Comparison of ENCODE assay signal across 7 mouse cellular contexts in the genomic region with DNA sequence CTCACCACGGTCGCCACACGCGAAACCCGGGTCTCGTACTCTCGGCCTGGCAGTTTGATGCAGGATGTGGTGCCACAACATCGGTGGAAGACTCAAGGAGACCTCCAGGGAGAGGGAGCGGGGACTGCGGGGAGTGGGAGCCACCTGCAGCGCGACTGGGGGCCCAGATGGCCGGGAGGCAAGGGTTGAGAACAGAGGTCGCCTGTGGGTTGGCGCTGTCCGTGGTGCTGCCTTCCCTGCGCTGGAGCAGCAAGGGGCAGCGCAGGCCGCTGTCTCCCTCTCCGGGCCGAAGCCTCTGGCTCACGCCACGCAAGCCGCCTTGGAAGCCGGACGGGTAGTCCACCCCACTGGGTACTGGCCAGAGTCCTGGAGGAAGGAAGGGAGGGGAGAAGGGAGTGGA. TPM values are rescaled to one million over a fixed set of nuclear protein-coding genes. Genes with fewer than 3 reads are reported as not detected.
DNase-seq lines count a peak whose midpoint lies in the region; ATAC-seq and TF ChIP-seq lines count a peak whose summit lies in the region.

No protein-coding gene starts in this region.

- no peak overlapping the region for H3K27ac ChIP-seq in embryonic fibroblast, embryonic 13.5 days (ENCODE audit: insufficient read depth, low read length)
- H3K27ac ChIP-seq in hindbrain, embryonic 16.5 days (ENCODE audit: low read depth, low read length): no peak overlapping the region
- no peak overlapping the region for H3K27ac ChIP-seq in lung, embryonic 14.5 days (ENCODE audit: low read depth)
- H3K27ac ChIP-seq in neural tube, embryonic 15.5 days (replicated peaks): no peak overlapping the region

- H3K9me3 ChIP-seq in E14TG2a.4 (ENCODE audit: low read length): peaks cover 7% of the 10 kb centered on the region; the same call in 1 of the 2 replicates
- H3K9me3 ChIP-seq in hindbrain, embryonic 16.5 days (ENCODE audit: control insufficient read depth, low read length): no peaks in the 10 kb centered on the region
- no peaks in the 10 kb centered on the region for H3K9me3 ChIP-seq in lung, embryonic 14.5 days (ENCODE audit: low read depth, low read length)
- no peaks in the 10 kb centered on the region for H3K9me3 ChIP-seq in neural tube, embryonic 15.5 days (replicated peaks)

- H3K27me3 ChIP-seq in E14TG2a.4 (ENCODE audit: insufficient read depth, low read length): peaks cover 64% of the 10 kb centered on the region
- peaks cover 63% of the 10 kb centered on the region for H3K27me3 ChIP-seq in hindbrain, embryonic 16.5 days (replicated peaks; ENCODE audit: control insufficient read depth, insufficient read depth, low read length)
- H3K27me3 ChIP-seq in lung, embryonic 14.5 days (ENCODE audit: insufficient read depth, low read length): peaks cover 93% of the 10 kb centered on the region
- H3K27me3 ChIP-seq in neural tube, embryonic 15.5 days (replicated peaks): peaks cover 88% of the 10 kb centered on the region

- peak overlapping the region; percentile 73 for H3K4me3 ChIP-seq in E14TG2a.4 (replicated peaks; ENCODE audit: low read length)
- H3K4me3 ChIP-seq in embryonic fibroblast, embryonic 13.5 days (ENCODE audit: insufficient read depth, low read length): no peak overlapping the region
- H3K4me3 ChIP-seq in hindbrain, embryonic 16.5 days (ENCODE audit: low read length): peak overlapping the region; percentile 45
- H3K4me3 ChIP-seq in lung, embryonic 14.5 days (ENCODE audit: low read depth, low read length): no peak overlapping the region
- peak overlapping the region; percentile 40 for H3K4me3 ChIP-seq in neural tube, embryonic 15.5 days (replicated peaks)

- TF ChIP-seq POLR2A in embryonic fibroblast, embryonic 13.5 days (IDR thresholded peaks at IDR 0.05; ENCODE audit: low read depth, low read length): no peak

- H3K4me1 ChIP-seq in E14TG2a.4 (replicated peaks; ENCODE audit: low read depth, low read length): peaks cover 83% of the 10 kb centered on the region
- H3K4me1 ChIP-seq in embryonic fibroblast, embryonic 13.5 days (ENCODE audit: control insufficient read depth, insufficient read depth, low read length): no peaks in the 10 kb centered on the region
- H3K4me1 ChIP-seq in hindbrain, embryonic 16.5 days (ENCODE audit: control insufficient read depth, insufficient read depth, low read depth, low read length): peaks cover 38% of the 10 kb centered on the region
- no peaks in the 10 kb centered on the region for H3K4me1 ChIP-seq in lung, embryonic 14.5 days (ENCODE audit: insufficient read depth)
- peaks cover 63% of the 10 kb centered on the region for H3K4me1 ChIP-seq in neural tube, embryonic 15.5 days

- WGBS in hindbrain, embryonic 16.5 days: 2% methylated on average over 25 of the region's 26 CpGs
- WGBS in lung, embryonic 14.5 days: 7% methylated on average over 26 of the region's 26 CpGs
- WGBS in neural tube, embryonic 15.5 days: 1% methylated on average over 26 of the region's 26 CpGs

- ATAC-seq in hindbrain, embryonic 16.5 days: no peak
- ATAC-seq in lung, embryonic 14.5 days (ENCODE audit: insufficient read depth): no peak
- no peak for ATAC-seq in neural tube, embryonic 15.5 days (ENCODE audit: low FRiP score)

- H3K4me2 ChIP-seq in hindbrain, embryonic 16.5 days (ENCODE audit: low read length): peak overlapping the region; percentile 80
- no peak overlapping the region for H3K4me2 ChIP-seq in lung, embryonic 14.5 days
- peak overlapping the region; percentile 79 for H3K4me2 ChIP-seq in neural tube, embryonic 15.5 days

- TF ChIP-seq CTCF in E14TG2a.4 (conservative IDR thresholded peaks at IDR 0.05; ENCODE audit: low read length): no peak
- TF ChIP-seq CTCF in embryonic fibroblast, embryonic 13.5 days (IDR thresholded peaks at IDR 0.05; ENCODE audit: borderline replicate concordance, insufficient read depth, low read length): peak; percentile 10; the same call in 1 of the 2 replicates
- TF ChIP-seq CTCF in lung, embryonic 14.5 days (IDR thresholded peaks at IDR 0.05; ENCODE audit: low read depth): no peak

- H3K36me3 ChIP-seq in E14TG2a.4 (ENCODE audit: insufficient read depth, low read length): no peaks in the 10 kb centered on the region
- H3K36me3 ChIP-seq in hindbrain, embryonic 16.5 days (ENCODE audit: control insufficient read depth, insufficient read depth, low read length): no peaks in the 10 kb centered on the region; the same call in 1 of the 2 replicates
- no peaks in the 10 kb centered on the region for H3K36me3 ChIP-seq in lung, embryonic 14.5 days (ENCODE audit: insufficient read depth)
- H3K36me3 ChIP-seq in neural tube, embryonic 15.5 days: no peaks in the 10 kb centered on the region

- H3K9ac ChIP-seq in hindbrain, embryonic 16.5 days (ENCODE audit: low read depth, low read length): peak overlapping the region; percentile 66
- H3K9ac ChIP-seq in lung, embryonic 14.5 days: no peak overlapping the region
- H3K9ac ChIP-seq in neural tube, embryonic 15.5 days (replicated peaks): peak overlapping the region; percentile 50

- DNase-seq in NIH3T3 (ENCODE audit: low read depth): peak; percentile 62
- peak; percentile 83 for DNase-seq in lung, embryonic 14.5 days
- DNase-seq in cerebellum, adult 9-10 months: no peak

RNA-seq across cellular contexts. Expression of gene Hes3, which starts 4.6 kb away (rescaled TPM):
- polyA plus RNA-seq in embryonic fibroblast, embryonic 13.5 days (2011; ENCODE audit: insufficient read length, low read depth, missing spikeins): not detected in 2 replicates
- 0.11 and 0.50 TPM in 2 replicates for polyA plus RNA-seq in hindbrain, embryonic 16.5 days (2015; fragmentation: Nextera tagmentation; extraction: Ambion mirVana)
- not detected in 2 replicates for polyA plus RNA-seq in lung, embryonic 14.5 days (2014; fragmentation: Nextera tagmentation; extraction: Ambion mirVana)
- 0.19 and 0.29 TPM in 2 replicates for polyA plus RNA-seq in neural tube, embryonic 15.5 days (2015; fragmentation: Nextera tagmentation; extraction: Ambion mirVana)

RNA-seq across cellular contexts. Expression of gene Icmt, which starts 10.1 kb away (rescaled TPM):
- 34.2 and 42.7 TPM in 2 replicates for polyA plus RNA-seq in embryonic fibroblast, embryonic 13.5 days (2011; ENCODE audit: insufficient read length, low read depth, missing spikeins)
- polyA plus RNA-seq in hindbrain, embryonic 16.5 days (2015; fragmentation: Nextera tagmentation; extraction: Ambion mirVana): 17.2 and 22.2 TPM in 2 replicates
- polyA plus RNA-seq in lung, embryonic 14.5 days (2014; fragmentation: Nextera tagmentation; extraction: Ambion mirVana): 31.2 and 31.8 TPM in 2 replicates
- 20.0 and 21.1 TPM in 2 replicates for polyA plus RNA-seq in neural tube, embryonic 15.5 days (2015; fragmentation: Nextera tagmentation; extraction: Ambion mirVana)

RNA-seq across cellular contexts. Expression of gene Gpr153, which starts 12.9 kb away (rescaled TPM):
- polyA plus RNA-seq in embryonic fibroblast, embryonic 13.5 days (2011; ENCODE audit: insufficient read length, low read depth, missing spikeins): 58.7 and 79.1 TPM in 2 replicates
- polyA plus RNA-seq in hindbrain, embryonic 16.5 days (2015; fragmentation: Nextera tagmentation; extraction: Ambion mirVana): 15.5 and 16.4 TPM in 2 replicates
- polyA plus RNA-seq in lung, embryonic 14.5 days (2014; fragmentation: Nextera tagmentation; extraction: Ambion mirVana): 19.5 and 20.0 TPM in 2 replicates
- 17.7 and 20.8 TPM in 2 replicates for polyA plus RNA-seq in neural tube, embryonic 15.5 days (2015; fragmentation: Nextera tagmentation; extraction: Ambion mirVana)

RNA-seq across cellular contexts. Expression of gene Rnf207, which starts 31.9 kb away (rescaled TPM):
- 0.81 and 1.5 TPM in 2 replicates for polyA plus RNA-seq in embryonic fibroblast, embryonic 13.5 days (2011; ENCODE audit: insufficient read length, low read depth, missing spikeins)
- polyA plus RNA-seq in hindbrain, embryonic 16.5 days (2015; fragmentation: Nextera tagmentation; extraction: Ambion mirVana): 9.0 and 10.6 TPM in 2 replicates
- 0.36 and 0.65 TPM in 2 replicates for polyA plus RNA-seq in lung, embryonic 14.5 days (2014; fragmentation: Nextera tagmentation; extraction: Ambion mirVana)
- polyA plus RNA-seq in neural tube, embryonic 15.5 days (2015; fragmentation: Nextera tagmentation; extraction: Ambion mirVana): 7.8 and 12.4 TPM in 2 replicates

RNA-seq across cellular contexts. Expression of gene Rpl22, which starts 38.7 kb away (rescaled TPM):
- polyA plus RNA-seq in embryonic fibroblast, embryonic 13.5 days (2011; ENCODE audit: insufficient read length, low read depth, missing spikeins): 1,143 and 1,246 TPM in 2 replicates
- 125 and 138 TPM in 2 replicates for polyA plus RNA-seq in hindbrain, embryonic 16.5 days (2015; fragmentation: Nextera tagmentation; extraction: Ambion mirVana)
- polyA plus RNA-seq in lung, embryonic 14.5 days (2014; fragmentation: Nextera tagmentation; extraction: Ambion mirVana): 428 and 464 TPM in 2 replicates
- polyA plus RNA-seq in neural tube, embryonic 15.5 days (2015; fragmentation: Nextera tagmentation; extraction: Ambion mirVana): 148 and 190 TPM in 2 replicates

Comparison
In these comparisons a context has a peak if more than half of its experiments do, and no peak if none do; other contexts are left out.
1. H3K4me3 ChIP-seq: peak in E14TG2a.4 (single experiment), hindbrain, embryonic 16.5 days (single experiment) and neural tube, embryonic 15.5 days (single experiment); none in embryonic fibroblast, embryonic 13.5 days (single experiment) and lung, embryonic 14.5 days (single experiment).